18 mouse cellular contexts compared by ENCODE assay signal in genomic region chr13:55191535-55191934, GRCm38 (mm10). TPM values are rescaled to one million over a fixed set of nuclear protein-coding genes. Genes with fewer than 3 reads are reported as not detected.
"Had no signal": no experiment of that assay in that cellular context is flagged by ENCODE, and none has a peak within 500 bp of the region (broad histone marks: within the 10 kb centered on the region; RNA-seq: fewer than 3 reads in every experiment).

No protein-coding gene starts in this region.

- H3K36me3 ChIP-seq: limb, embryonic 15.5 days; midbrain, embryonic 12.5 days had no signal

- H3K27me3 ChIP-seq: limb, embryonic 15.5 days; midbrain, embryonic 12.5 days had no signal

- ATAC-seq: midbrain, embryonic 16.5 days had no signal

- H3K27ac ChIP-seq: left cerebral cortex, adult 2 months; limb, embryonic 15.5 days; midbrain, embryonic 12.5 days; stomach, postnatal 0 days had no signal

- H3K9me3 ChIP-seq: limb, embryonic 15.5 days; midbrain, embryonic 12.5 days had no signal

- H3K9ac ChIP-seq: limb, embryonic 15.5 days; midbrain, embryonic 12.5 days had no signal

- H3K4me3 ChIP-seq: midbrain, embryonic 12.5 days had no signal

- DNase-seq: kidney, adult 11 months; kidney, adult 9 months; kidney, postnatal 10 days; thymus, postnatal 14 days had no signal

RNA-seq across cellular contexts. Expression of gene Fgfr4, which starts 39.1 kb away (rescaled TPM):
- total RNA-seq: megakaryocyte-erythroid progenitor cell, adult 5-6 weeks; neutrophil, adult 5-6 weeks had no signal

RNA-seq across cellular contexts. Expression of gene Gm17617, which starts 58.2 kb away (rescaled TPM):
- total RNA-seq: layer of hippocampus, postnatal 25 days; left cerebral cortex, adult 2 months; left cerebral cortex, postnatal 14 days; megakaryocyte-erythroid progenitor cell, adult 5-6 weeks; neutrophil, adult 5-6 weeks had no signal
- polyA plus RNA-seq: large intestine, adult 2 months; limb, embryonic 11.5 days; limb, embryonic 15.5 days; liver, embryonic 16.5 days; lung, embryonic 16.5 days; midbrain, embryonic 12.5 days; midbrain, embryonic 16.5 days; neural tube, embryonic 11.5 days; stomach, postnatal 0 days had no signal
